Mouse (Mus musculus) central nervous system, embryonic 11.5 days (tissue): ENCODE data around the gene Med14. TPM values are rescaled to one million over a fixed set of nuclear protein-coding genes. Genes with fewer than 3 reads are reported as not detected.

ENCODE experiments used
- polyA plus RNA-seq: library from polyadenylated mRNA; depleted of rRNA; stranded (reverse); fragments of >200 nt; gene quantifications from 2 replicates; pipeline ENCODE4 v1.2.3, GENCODE M21; 2012; rRNA removed

Med14 gene
- polyA plus RNA-seq, result 17.3 and 29.5 TPM in 2 replicates

GRCm38 (mm10) chrX:12761626-12762333 is at the start of gene Med14:
Gene Med14, minus strand, starts transcription at chrX:12762073.

GRCm38 (mm10) chrX:12673054-12673775 is 88.7 kb downstream of the Med14 start, which contains the start of gene 1810030O07Rik:
Gene 1810030O07Rik, minus strand, starts transcription at chrX:12673668.

Other genes starting within 250 kb of the Med14 start
- gene Atp6ap2, start 174.3 kb downstream of the Med14 start, polyA plus RNA-seq, result 25.5 and 36.1 TPM in 2 replicates
- gene 1810030O07Rik, start 88.4 kb downstream of the Med14 start, polyA plus RNA-seq, result 23.2 and 29.1 TPM in 2 replicates